In genomic region chr8:55398331-55398730, GRCm38 (mm10) we compare ENCODE assay signal across 17 mouse cellular contexts.
DNase-seq lines count a peak whose midpoint lies in the region; ATAC-seq lines count a peak whose summit lies in the region.
"Had no signal": no experiment of that assay in that cellular context is flagged by ENCODE, and none has a peak within 500 bp of the region (broad histone marks: within the 10 kb centered on the region; RNA-seq: fewer than 3 reads in every experiment).

No protein-coding gene starts in this region.

- H3K9ac ChIP-seq in forebrain, embryonic 14.5 days (ENCODE audit: low read length): no peak overlapping the region
- no peak overlapping the region for H3K9ac ChIP-seq in forebrain, embryonic 16.5 days (replicated peaks; ENCODE audit: low read depth, low read length)
- H3K9ac ChIP-seq in kidney, embryonic 14.5 days (ENCODE audit: low read depth, low read length): no peak overlapping the region
- H3K9ac ChIP-seq: forebrain, embryonic 15.5 days; kidney, embryonic 15.5 days; limb, embryonic 12.5 days had no signal

- no peaks in the 10 kb centered on the region for H3K36me3 ChIP-seq in forebrain, embryonic 14.5 days (ENCODE audit: control insufficient read depth, insufficient read depth, low read length)
- no peaks in the 10 kb centered on the region for H3K36me3 ChIP-seq in forebrain, embryonic 16.5 days (ENCODE audit: control insufficient read depth, insufficient read depth)
- H3K36me3 ChIP-seq in kidney, embryonic 14.5 days (ENCODE audit: control insufficient read depth, insufficient read depth, low read length): no peaks in the 10 kb centered on the region
- H3K36me3 ChIP-seq in heart, embryonic 10.5 days: no peaks in the 10 kb centered on the region
- H3K36me3 ChIP-seq: forebrain, embryonic 15.5 days; kidney, embryonic 15.5 days; limb, embryonic 12.5 days had no signal

- no peaks in the 10 kb centered on the region for H3K4me1 ChIP-seq in forebrain, embryonic 14.5 days (ENCODE audit: control insufficient read depth, insufficient read depth, low read length)
- no peaks in the 10 kb centered on the region for H3K4me1 ChIP-seq in forebrain, embryonic 16.5 days (replicated peaks; ENCODE audit: control insufficient read depth, insufficient read depth, low read length)
- no peaks in the 10 kb centered on the region for H3K4me1 ChIP-seq in kidney, embryonic 14.5 days (ENCODE audit: control insufficient read depth, insufficient read depth, low read length)
- no peaks in the 10 kb centered on the region for H3K4me1 ChIP-seq in heart, embryonic 10.5 days
- H3K4me1 ChIP-seq: forebrain, embryonic 15.5 days; kidney, embryonic 15.5 days had no signal

- H3K4me2 ChIP-seq in forebrain, embryonic 14.5 days (ENCODE audit: low read length): no peak overlapping the region
- H3K4me2 ChIP-seq in forebrain, embryonic 16.5 days (ENCODE audit: low read length): no peak overlapping the region
- H3K4me2 ChIP-seq in kidney, embryonic 14.5 days (replicated peaks; ENCODE audit: low read depth, low read length): no peak overlapping the region
- H3K4me2 ChIP-seq: forebrain, embryonic 15.5 days; kidney, embryonic 15.5 days; limb, embryonic 12.5 days had no signal

- no peaks in the 10 kb centered on the region for H3K9me3 ChIP-seq in forebrain, embryonic 14.5 days (replicated peaks; ENCODE audit: control insufficient read depth, low read length)
- no peaks in the 10 kb centered on the region for H3K9me3 ChIP-seq in forebrain, embryonic 16.5 days (ENCODE audit: control insufficient read depth, low read length)
- H3K9me3 ChIP-seq in kidney, embryonic 14.5 days (ENCODE audit: control insufficient read depth, low read length): no peaks in the 10 kb centered on the region
- H3K9me3 ChIP-seq in heart, embryonic 10.5 days: no peaks in the 10 kb centered on the region
- H3K9me3 ChIP-seq: forebrain, embryonic 15.5 days; kidney, embryonic 15.5 days; limb, embryonic 12.5 days had no signal

- peak; percentile 37 for DNase-seq in forebrain, embryonic 14.5 days (ENCODE audit: low spot score)
- peak; percentile 23 to 27 for DNase-seq in kidney, postnatal 36 days
- DNase-seq in 3T3-L1 (ENCODE audit: low read depth, low spot score) (peak; percentile 6), WW6 (ENCODE audit: low read depth, low spot score) (peak; percentile 4)
- DNase-seq in adrenal gland, adult 8-10 months: no peak
- DNase-seq in heart, embryonic 10.5 days (ENCODE audit: low spot score): no peak
- DNase-seq: cerebellum, postnatal 10 days; gastrocnemius, postnatal 14 days; lung, adult 2 months; right cerebral cortex, postnatal 14 days; thymus, adult 18-20 months had no signal

- no peak for ATAC-seq in forebrain, embryonic 14.5 days
- no peak for ATAC-seq in forebrain, embryonic 16.5 days
- no peak for ATAC-seq in kidney, embryonic 14.5 days (ENCODE audit: low FRiP score, low TSS enrichment)
- ATAC-seq: forebrain, embryonic 15.5 days had no signal

- no peaks in the 10 kb centered on the region for H3K27me3 ChIP-seq in forebrain, embryonic 14.5 days (replicated peaks; ENCODE audit: control insufficient read depth, insufficient read depth, low read length)
- no peaks in the 10 kb centered on the region for H3K27me3 ChIP-seq in forebrain, embryonic 16.5 days (replicated peaks; ENCODE audit: control insufficient read depth, insufficient read depth, low read length)
- no peaks in the 10 kb centered on the region for H3K27me3 ChIP-seq in kidney, embryonic 14.5 days (ENCODE audit: control insufficient read depth, insufficient read depth, low read length)
- no peaks in the 10 kb centered on the region for H3K27me3 ChIP-seq in heart, embryonic 10.5 days (ENCODE audit: insufficient read depth, poor library complexity, severe bottlenecking)
- H3K27me3 ChIP-seq: forebrain, embryonic 15.5 days; kidney, embryonic 15.5 days; limb, embryonic 12.5 days had no signal

- H3K4me3 ChIP-seq in forebrain, embryonic 14.5 days (ENCODE audit: low read depth, low read length): no peak overlapping the region
- H3K4me3 ChIP-seq in forebrain, embryonic 16.5 days (replicated peaks; ENCODE audit: low read length): no peak overlapping the region
- H3K4me3 ChIP-seq in kidney, embryonic 14.5 days (ENCODE audit: low read length): no peak overlapping the region
- H3K4me3 ChIP-seq in heart, embryonic 10.5 days: no peak overlapping the region
- H3K4me3 ChIP-seq: forebrain, embryonic 15.5 days; kidney, embryonic 15.5 days; limb, embryonic 12.5 days; myocyte had no signal

- H3K27ac ChIP-seq in forebrain, embryonic 14.5 days (ENCODE audit: low read depth, low read length): no peak overlapping the region
- H3K27ac ChIP-seq in forebrain, embryonic 16.5 days (ENCODE audit: low read length): no peak overlapping the region
- no peak overlapping the region for H3K27ac ChIP-seq in kidney, embryonic 14.5 days (ENCODE audit: low read depth, low read length)
- H3K27ac ChIP-seq in heart, embryonic 10.5 days: no peak overlapping the region
- H3K27ac ChIP-seq: forebrain, embryonic 15.5 days; kidney, embryonic 15.5 days; limb, embryonic 12.5 days had no signal

Comparison
In these comparisons a context has a peak if more than half of its experiments do, and no peak if none do; other contexts are left out.
1. DNase-seq: peak in forebrain, embryonic 14.5 days (single experiment), kidney, postnatal 36 days (2 of 2), 3T3-L1 (single experiment) and WW6 (single experiment); none in adrenal gland, adult 8-10 months (single experiment) and heart, embryonic 10.5 days (single experiment).